Mouse (Mus musculus) ovary, postnatal 10 days (tissue): ENCODE results near the gene Gse1.

Experiments
- DNase-seq: peaks from one replicate; pipeline ENCODE4 v3.0.0; 2022; ENCODE audit warnings: low spot score

Gene Gse1

DNA sequence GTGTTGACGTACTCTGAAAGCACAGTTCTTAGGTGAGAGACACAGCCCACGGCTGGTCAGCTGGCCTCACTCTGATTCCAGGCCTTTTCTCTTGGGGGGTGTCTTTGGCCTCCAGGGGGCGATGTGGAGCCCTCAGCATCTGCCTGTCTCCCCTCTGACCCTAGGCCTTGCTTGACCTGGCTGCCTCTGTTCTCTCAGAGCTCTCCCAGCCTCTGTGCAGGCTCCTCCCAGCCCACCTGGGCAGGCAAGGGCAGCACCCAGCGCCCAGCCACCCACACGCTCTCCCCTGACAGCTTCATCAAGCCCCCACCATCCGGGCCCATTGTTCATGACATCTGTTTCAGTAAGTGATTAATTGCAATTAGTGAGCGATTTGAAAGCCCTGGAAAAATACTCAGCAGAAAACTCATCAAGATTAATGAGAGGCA lies 176.4 kb downstream of the Gse1 start:
- DNase-seq = no peak

DNA sequence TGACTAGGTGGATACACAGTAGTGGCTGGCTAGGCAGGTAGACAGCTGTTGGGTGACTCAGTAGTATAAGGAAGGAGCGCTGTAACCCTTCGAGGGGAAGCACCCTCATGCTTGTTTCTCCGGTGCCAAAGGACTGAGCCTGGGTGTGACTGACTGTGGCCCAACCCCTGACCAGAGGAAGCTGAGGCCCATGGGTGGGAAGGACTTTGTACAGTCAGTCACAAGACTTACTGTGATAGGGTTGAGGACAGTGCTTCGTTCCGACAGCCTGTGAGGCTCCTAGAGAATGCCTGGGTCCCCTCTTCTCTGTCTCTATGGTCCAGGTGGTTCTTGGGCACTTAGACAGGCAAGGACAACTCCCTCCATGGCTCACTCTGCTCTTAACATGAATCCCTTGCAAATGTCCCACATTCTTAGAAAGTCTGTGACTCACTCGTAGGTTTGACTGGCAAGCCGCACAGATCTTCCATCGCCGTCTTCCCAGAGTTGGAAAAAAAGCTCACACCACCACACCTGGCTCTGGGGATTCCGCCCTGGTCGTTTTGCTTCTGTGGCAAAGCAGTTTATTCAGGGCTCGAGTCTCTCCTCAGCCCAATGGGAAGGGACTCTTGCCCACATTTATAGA lies 177.9 kb downstream of the Gse1 start:
- DNase-seq = no peak

DNA sequence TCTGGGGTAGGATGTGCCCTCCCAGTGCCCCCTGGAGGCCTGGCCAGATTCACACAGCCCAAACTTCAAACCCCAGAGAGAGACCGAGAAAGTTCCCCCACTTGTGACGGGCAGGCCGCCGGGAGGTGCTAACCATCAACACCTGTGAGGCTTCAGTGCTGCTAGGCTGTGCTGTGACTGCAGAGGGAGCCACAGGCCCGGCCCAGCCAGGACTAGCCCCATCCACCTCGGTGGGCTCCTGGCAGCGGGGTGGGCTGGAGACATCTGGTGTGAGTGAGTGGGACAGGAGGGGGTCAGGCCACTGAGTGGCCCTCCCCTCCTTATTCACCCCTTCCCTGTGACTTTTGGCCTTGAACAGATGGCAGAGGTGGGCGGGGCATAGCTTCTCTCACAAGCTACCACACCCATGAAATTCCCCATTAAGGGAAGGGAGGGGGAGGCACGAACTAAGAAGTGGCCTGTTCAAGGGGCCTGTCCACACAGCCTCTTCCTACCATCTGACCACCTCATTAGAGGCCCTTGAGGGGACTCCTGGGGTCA lies 179.5 kb downstream of the Gse1 start:
- DNase-seq = no peak

DNA sequence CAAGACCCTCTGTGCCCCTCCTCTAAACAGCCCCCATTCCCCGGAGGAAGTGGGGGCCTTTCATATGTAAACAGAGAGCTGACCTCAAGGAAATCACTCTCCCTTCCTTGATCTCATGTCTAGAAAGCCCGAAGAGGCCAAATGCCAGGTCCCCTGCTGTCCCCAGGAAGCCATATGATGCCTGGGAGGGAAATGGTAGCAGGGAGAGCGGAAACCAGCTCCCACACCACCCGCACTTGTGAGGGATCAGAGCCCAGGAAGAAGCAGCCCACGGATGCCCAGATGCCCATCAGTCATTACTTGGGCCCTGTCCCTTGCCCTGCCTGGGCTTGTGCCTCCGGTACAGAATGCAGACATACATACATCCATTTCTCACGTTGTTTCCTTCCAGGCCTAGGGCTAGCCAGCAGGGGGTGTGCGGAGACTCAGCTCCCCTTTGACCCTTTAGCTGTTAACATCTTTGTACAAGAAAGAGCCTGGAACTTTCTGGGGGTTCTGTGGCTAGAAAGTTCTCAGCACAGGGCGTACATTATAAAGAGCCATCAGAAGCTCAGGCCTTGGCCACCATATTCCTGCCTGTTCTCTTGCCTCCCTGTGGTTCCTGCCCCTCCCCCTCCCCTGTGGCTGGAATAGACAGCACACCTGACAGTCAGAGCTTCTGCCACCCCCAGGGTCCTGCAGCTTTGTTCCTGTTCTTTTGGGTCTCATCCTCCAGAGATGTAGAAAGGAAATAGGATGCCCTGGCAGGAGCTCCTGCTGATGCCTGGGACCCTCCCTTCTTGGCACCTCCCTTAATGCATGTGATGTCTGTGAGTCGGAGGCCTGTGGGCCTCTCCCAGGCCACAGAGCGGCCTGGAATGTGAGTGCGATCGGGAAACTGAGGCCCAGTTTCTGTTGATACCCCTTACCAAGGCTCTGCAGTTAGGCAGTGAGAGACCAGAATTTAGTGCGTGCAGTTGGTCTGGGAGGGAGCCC lies 180.3 kb downstream of the Gse1 start:
- no peak for DNase-seq

DNA sequence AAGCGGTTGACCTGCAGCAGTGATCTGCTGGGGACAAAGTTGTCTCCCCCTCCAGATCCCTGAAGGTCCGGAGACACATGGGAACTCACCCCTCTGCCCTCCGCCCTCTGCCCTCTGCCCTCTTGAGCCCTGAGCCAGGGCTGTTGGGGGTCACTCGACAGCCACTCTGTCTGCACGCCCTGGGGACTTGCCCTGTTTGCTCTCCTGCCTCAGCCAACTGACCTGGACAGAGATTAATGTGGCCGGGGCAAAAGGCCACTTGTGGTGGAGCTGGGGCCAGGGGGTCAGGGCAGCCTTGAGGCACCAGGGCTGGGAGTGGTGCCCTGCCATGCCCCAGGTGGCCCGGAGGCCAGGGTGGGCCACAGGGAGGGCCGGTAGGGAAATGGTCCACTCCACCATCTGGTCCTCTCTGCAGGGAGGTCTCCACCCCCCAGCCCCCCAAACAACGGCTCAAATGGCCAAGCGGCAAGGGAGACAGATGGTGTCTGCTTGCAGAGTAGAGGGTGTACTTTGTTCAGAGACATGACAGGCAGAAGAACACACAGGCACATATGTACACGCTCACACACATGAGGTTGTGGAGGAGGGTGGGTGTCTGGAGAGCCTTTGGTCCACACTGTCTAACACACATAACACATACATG lies 181.2 kb downstream of the Gse1 start:
- no peak for DNase-seq

DNA sequence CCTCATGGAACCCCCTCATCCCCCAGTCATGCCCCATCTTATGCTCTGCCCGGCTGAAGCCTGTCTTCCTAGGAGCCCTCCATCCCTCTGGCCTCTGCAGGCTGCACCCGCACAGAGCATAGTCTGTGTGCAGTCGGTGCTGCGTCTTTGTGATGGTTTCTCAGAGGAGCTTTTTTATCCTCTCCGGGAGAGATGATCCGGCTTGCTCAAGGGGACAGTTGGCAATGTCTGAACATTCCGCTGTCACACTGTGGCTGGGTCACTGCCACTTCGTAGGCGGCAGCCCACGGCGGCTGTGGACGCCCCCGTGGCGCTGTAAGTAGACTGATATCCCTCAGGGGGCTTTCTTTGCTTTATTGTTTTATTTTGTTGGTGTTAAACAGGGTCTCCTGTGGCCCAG lies 182.8 kb downstream of the Gse1 start:
- DNase-seq = no peak

DNA sequence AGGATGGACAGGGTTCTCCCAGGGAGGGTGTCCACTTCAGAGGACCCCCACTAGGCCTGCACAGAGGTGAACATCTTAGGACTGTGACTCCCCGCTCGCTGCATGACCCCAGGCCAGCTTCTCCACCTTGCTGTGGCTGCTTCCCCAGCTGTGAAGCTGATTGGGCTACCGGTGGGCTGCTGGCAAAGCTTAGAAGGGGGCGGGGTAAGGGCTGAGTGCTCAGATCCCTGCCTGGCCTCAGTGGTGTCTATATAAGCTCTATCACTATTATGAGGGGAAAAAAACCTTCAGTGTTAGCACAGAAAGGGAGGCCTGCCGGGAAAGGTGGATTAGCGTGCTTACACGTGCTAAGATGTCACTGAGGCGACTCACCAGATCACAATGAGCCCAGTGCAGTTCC lies 183.6 kb downstream of the Gse1 start:
- DNase-seq = no peak

DNA sequence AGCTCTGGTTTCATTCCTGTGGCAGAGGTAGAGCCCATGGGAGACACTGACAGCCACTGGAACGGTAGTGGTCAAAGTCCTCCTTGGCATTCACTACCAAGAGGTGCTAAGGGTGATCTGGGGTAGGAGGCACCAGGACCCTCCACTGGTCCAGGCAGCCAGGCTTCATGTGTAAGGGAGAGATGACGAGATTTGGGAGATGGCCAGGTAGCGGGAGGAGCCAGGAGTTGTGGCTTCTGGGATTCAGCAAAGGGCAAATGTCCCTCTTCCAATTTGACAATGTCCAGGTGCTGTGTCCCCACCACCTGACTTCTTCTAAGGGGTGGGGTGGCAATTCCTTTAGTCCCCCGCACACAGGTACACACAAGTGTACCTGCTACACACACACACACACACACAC lies 184.1 kb downstream of the Gse1 start:
- DNase-seq = no peak

DNA sequence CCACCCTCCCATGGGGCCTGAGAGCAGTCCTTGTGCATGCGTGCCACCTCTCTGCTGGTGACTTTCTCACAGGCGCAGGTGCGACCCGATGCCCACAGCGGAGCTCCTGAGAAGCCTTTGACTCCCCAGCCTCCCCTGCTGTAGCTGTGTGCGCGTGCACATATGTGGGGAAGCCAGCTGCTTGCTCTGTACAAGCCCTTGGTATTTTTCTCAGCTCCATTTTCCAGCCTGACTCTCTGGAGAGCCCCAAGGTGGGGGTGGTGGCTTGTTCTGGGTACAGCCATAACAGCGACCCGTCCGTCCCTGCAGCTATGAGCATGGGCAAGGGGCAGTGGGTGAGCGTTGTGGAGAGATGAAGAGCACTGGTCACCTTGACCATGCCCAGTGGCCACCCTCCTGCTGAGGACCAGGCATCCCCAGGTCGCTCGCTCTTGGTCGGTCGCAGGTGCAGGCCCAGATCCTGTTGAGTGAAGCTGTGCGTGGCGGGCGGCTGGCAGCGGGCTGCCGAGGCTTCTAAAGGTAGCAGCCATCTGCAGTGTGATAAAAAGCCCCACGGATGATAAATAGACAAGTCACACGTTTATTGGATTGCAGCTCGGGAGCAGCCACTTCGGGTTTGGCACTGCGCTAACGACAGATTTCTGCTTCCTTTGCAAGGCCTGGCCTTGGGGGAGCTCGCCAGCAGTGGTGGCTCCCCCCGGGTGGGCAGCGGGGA lies 184.8 kb downstream of the Gse1 start:
- DNase-seq = no peak

DNA sequence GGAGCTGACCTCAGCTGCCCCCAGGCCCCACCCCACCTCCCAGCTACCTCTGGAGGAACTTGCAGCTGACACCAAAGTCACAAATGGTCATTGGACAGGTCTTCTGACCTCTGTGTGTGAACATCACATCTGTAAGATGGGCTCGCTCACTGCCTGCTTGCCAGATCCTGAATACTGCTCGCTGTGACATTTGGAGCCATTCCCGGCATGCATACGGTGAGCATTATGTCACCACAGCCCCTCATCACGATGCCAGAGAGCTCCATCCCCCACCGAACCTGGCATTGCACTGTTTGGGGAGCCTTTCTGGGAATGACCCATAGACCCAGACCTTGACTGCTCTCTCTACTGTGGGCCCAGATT lies 185.4 kb downstream of the Gse1 start:
- no peak for DNase-seq

DNA sequence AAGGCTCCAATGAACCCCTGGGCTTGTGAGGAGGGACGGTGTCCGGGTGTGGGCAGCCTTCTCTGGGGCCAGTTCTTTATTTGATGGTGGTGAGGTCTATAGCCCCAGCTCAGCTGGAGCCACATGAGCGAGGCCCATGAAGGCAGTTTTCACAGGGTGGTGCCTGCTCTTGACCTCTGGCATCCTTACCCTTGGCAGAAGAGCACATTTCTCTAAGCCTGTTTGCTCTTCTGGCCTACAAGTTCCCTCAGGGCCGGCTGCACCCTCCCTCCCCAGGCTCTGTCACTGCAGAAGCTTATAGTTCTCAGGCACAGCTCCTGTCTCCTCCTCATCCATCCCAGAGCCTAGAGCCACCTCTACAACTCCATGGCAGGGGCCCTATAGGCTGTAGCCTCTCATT lies 186.0 kb downstream of the Gse1 start:
- no peak for DNase-seq

DNA sequence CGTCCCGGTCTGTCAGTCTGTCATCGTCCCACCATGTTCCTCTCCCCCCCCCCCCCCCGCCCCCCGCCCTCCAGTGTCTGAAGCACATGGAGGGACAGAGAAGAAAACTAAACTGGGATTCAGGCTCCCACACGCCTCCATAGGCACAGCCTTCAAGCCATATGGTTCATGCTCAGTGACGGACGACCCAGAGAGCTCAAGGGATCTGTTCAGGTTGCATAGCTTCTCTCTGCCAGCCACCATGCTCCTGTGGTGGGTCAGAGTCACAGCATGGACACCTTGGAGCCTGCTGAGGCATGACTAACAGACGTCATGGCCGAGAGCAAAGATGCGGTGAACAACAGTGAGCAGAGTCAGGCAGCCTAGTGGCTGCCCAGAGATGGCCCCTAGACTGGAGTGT lies 187.2 kb downstream of the Gse1 start:
- no peak for DNase-seq

DNA sequence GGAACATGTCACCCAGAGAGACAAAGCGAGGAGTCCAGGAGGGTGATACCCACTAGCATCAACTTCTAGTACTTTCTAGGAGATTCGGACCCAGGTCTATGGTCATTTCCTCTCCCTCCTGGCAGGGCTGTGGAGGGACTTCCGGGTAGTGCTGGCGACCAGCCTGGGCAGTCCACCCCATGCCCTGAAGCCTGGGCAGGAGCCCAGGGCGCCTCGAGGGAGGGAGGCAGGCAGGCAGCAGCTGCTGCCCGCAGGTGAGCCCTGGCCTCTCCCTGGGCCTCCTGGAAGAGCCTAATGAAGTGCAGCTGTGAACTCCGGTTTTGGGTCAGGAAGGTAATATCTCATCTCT lies 187.9 kb downstream of the Gse1 start:
- DNase-seq = no peak

DNA sequence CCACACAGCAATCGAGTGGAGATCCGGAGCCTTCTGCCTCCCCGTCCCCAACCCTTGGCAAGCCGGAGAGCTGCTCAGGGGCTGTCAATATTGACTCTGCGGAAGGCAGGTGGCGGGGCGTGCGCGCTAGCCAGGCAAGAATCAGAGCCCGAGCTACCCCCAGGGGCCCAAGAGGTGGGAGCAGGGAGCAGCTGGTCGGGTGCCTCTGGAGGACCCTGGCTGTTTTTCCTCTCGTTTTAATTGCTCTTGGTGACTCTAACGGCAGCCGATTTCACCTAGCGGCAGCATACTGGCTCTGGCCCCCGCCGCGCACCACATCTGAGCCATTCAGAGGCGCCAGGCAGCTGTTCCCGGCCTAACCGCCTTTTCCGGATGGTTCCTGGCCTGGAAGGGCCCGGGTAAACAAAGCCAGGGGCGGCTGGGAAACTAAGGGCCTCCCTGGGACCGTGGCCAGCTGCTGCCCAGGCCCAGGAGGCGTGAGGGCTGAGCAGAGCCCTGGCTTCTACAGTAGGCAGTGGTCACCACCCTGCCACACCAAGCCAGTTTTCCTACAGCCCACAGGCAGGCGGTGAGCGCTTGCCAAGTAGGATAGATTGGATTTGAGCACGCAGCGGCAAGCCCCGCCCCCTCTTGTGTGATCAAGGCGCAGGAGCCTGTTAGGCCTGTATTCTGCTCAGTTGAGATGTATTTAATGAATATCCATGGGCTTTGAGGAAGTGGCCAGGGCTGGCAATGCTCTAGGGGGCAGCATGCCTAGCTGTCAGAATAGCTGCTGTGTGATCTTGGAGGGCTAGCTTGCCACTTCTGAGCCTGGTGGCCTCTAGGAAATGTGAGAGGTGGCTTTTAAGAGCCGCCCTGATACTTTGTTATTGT lies 188.5 kb downstream of the Gse1 start:
- DNase-seq = no peak

DNA sequence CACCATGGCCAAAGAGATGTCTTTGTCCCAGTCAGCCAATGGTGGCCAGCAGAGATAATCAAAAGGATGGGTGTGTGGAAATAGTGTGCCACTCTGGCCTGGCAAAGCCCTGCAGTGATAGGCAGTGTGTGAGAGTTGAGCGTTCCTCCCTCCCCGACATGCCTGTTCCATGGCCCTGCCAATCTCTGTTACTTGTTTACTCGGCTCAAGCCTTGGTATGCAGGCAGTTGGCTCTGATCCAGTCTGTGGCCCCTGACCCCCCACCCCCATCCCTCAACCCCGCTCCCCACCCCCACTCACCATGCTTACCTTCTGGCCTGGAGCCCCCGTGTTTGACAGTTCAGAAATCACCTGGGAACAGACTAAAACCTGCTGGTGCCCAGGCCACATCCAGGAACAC lies 189.9 kb downstream of the Gse1 start:
- no peak for DNase-seq

DNA sequence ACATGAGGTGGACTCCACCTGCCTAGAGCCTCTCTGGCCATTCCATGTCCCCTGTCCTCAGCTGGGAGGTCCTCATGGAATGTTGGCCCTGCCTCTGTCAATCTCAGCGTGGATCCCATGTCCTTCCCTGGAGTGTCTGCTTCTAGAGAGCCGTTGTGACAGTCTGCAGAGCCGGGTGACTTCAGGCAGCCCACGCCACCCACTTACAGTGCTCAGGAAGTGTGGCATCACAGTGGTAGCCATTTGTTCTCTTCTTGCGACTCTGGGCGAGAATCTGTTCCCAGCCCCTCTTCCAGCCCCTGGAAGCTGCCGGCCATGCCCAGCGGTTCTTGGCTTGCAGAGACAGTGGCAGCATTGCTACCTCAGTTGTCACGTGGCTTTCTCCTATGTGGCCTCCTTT lies 191.4 kb downstream of the Gse1 start:
- no peak for DNase-seq

DNA sequence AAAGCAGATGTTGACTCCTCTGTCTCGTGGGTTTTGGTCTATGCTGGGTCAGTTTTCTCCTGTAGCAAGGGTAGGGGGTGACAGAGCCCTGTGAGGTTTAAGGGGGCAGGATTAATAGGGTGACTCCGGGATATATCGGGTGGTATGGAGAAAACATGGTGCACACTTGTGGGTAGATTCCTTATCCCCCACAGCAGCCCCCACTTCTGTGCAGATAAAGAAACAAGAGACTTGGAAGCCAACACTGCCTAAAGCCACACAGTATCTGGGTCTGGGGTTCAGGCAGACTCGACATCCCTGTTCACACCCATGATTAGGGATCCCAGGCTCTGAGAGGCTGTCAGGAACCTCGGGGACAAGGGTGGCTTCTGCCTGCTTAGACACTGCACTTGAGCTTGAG lies 192.0 kb downstream of the Gse1 start:
- DNase-seq = no peak

DNA sequence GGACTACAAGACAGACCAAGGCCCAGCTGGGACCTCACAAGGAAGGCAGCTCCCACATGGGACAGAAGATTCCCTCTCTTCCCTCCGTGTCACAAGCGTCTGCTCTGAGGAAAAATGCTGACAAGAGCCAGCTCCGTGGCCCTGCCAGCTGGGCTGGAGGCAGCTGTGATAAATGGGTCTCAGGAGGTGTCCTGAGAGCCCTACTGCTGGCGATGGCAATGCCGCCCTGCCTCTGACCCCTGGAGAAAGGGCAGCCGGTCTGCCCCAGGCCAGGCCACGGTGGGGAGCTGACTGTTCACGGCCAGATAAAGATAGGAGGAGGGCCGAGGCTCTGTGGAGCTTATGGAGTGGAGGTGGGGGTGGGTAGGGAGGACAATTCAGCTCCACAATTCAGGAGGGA lies 193.4 kb downstream of the Gse1 start:
- DNase-seq = no peak

DNA sequence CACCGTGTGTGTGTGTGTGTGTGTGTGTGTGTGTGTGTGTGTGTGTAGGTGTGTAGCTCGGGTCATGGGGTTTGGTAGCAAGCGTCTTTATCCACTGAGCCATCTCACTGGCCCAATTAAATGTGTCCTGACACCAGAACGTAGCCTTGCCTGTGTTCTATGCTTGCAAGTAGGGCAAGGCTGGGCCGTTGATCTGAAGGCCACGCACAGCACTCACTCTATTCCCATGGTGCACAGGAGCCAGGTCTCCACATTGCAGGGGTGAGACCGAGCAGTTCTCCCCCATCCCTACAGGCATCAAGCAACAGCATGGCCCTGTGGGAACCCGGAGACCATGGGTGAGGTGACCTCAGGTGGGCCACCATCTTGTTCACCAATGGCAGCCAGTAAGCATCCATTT lies 194.0 kb downstream of the Gse1 start:
- DNase-seq = no peak

DNA sequence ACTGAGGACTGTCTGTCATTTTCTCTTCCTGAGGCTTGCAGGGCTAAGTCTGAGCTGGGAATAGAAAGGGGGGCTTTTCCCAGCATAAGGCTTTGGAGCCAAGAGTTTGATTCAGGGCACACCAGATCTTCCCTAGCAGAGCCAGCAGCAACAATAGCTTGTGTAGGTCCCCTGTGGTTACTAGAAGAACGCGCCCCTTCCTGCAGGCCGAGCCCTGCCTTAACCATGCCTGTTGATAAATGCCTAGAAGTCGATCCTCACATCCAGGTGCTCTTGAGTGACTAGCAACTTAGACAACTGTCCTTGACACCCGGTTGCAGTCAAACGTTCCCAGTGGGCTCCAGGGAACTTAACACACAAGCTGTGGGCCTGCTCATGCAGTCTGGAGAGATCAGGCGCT lies 195.3 kb downstream of the Gse1 start:
- DNase-seq = no peak

DNA sequence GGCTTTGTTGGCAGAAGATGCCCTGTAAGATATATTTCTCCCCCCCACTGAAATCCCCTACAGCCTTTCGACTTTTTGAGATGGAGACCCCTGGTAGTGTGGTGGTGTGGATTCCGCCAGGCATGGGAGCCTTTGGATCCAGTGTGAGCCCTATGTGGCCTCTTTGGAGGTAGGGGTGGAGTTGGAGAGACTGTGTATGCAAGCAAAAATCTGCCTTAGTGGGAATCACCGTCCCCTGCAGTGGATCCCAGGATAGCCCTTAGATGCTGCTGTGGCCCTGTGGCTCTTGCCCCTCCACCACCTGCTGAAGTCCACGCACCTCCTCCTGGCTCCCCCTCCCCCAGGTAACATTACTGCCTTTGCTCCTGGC lies 196.6 kb downstream of the Gse1 start:
- no peak for DNase-seq
